Mouse (Mus musculus) heart, postnatal 36 days (tissue): Measurements from ENCODE around the gene Sema3f. TPM values are rescaled to one million over a fixed set of nuclear protein-coding genes. Genes with fewer than 3 reads are reported as not detected.

ENCODE experiments used
- DNase-seq, 2 experiments: peaks; one replicate each; pipeline ENCODE4 v3.0.0; 2021 to 2022
- intact Hi-C: fragments of 180-260 bp; cut with DNase I; formaldehyde crosslinking; loops from one replicate; pipeline ENCODE4 v1.15.1; 2025
- total RNA-seq, 2 experiments: library from RNA; stranded (reverse); gene quantifications; 2 replicates each; pipeline ENCODE4 v1.2.3; 2021

The Sema3f gene
- total RNA-seq, 2 experiments from 2014 or later = 16.0 to 16.9 TPM

DNA sequence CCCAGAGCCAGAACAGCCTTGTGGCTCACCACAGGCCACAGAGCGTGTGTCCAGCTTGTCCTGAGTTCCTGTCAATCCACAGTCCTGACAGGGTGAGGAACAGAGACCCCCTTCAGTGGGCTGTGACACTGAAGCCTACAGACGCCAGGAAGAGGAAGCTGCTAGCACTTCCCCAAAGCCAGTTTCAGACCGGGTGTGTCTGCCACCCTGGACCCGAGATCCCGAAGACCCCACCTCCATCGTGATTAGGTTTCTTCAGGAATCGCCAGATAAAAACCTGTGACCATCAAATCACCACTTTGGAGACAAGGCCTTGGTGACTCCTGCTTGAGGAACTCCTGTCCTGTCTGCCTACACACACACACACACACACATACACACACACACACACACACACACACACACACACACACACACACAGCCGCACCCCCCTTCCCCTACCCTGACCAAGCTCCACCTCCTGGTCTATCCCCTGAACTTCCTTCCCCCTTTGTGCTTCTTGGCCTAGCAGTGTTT is 70.0 kb downstream of the Sema3f start:
- peak in 1 of 2 experiments; percentile 46 for DNase-seq
- intact Hi-C loops = no loop called here

GRCm38 (mm10) chr9:107637070-107637469 is 73.2 kb downstream of the Sema3f start:
- intact Hi-C loops = no loop called here
- DNase-seq = no peak

DNA sequence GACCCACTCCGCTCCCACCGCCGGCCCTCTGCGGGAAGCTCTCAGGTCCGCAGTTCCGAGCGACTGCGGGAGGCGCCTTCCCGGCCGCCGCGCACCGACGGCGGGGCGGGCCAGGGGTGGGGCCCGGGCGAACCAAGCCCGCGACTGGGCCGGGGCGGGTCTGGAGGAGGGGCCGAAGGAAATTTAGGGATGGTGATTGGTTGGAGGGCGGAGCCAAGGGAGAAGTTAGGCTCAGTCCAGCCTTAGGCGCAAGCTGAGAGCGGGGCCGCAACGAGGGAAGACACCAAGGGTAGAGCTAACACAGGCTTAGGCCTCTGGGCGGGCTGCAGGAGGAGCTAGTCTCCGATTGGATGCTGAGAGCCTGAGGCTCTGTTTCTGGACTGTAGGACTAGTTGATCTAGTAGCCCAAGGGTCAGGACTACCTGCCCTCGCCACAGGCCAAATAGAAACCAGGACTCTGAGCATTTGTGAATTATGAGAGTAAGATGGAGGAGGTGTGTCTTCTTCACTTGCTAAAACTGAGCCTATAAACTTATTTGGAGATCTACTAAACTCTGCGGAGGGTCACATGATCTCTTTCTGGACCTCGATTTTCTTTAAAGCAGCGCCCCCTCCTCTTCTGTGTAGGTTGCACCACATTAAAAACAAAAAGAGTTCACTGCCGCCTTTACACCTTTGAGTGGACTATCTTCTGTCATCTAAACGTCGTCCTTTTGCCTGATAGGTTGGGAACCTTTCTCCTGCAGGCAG is 74.8 kb downstream of the Sema3f start, which contains the start of gene Gnai2:
Gnai2 (minus strand) TSS at position 89 of the 750 bp plus-strand sequence.
- intact Hi-C loops = no loop called here
- DNase-seq = peak; percentile 96 to 98

DNA sequence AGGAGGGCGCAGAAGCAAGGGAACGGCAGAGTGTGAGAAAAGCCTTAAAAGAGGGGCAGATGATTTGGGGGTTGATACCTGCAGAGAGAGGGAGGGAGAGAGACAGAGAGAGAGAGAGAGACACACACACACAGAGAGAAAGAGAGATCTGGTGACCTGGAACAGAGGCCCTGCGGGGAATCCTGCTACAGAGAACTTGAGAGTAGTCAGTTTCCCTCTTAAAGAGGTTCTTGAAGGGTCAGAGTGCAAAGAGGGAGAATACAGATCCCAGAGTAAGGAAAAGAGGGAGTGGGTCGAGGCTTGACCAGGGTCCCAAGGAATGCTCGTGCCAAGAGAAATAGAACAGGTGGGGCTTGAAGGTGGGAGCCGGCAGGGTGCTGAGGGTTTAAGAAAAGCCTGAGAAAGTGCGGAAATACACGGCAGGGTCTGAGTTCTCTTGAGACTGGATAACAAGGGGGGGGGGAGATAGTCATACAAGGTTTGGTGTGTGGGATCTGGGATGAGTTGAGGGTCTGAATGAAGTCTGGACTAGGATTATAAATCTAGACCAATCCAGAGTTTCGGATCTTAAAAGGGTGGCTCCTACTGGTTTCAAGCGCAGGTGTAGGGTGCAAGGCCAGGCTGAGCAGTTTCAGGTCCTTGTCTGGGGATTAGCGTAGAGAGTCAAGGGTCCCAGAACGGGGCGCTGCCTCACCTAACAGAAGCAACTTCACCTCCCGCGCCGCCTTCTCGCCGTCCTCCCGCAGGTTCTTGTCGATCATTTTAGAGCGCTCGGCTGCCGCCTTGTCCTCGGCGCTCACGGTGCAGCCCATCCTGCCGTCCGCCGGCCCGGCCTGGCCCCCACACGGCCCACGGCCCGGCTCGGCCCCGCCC is 75.6 kb downstream of the Sema3f start:
- DNase-seq = peak in 1 of 2 experiments; percentile 32
- intact Hi-C loops = loop anchor here (5.0 kb wide), 1 partner anchor 67 kb away; the partner anchor contains the start of gene Hyal2

DNA sequence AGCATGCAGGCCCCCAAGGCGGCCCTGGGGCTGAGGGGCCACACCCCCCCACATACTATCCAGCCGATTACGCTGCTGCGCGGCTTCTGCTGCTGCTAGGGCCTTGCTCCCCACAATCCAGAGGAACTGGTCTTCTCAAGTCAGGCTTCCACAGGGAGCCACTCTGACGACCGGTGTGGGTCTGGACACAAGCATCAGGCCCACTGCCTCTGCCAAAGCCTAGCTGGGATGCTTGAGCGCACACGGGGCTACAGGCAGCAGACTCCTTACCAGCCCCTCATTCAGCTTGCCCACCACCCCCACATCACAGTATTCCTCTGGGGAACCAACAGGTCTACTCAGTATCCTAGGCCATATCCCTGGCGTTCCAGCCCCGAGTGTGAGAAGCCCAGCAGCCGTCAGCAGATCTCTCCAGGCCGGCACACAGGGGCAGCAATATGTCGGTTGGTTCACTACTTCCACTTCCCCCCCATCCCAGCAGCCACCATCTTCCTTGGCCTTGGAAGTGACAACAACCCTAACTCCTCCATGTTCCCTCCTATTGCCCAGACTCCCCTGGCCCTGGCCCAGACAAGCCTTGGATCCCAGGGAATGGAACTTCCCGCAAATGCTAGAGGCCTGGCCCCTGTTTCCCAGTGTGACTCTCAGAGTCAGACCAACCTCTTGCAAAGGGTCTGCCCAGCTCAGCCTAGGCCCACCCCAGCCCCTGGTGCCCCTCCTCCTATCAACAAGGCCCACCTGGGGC is 76.4 kb downstream of the Sema3f start:
- peak in 1 of 2 experiments; percentile 53 for DNase-seq
- intact Hi-C loops = loop anchor here (2.0 to 5.0 kb wide), 2 partner anchors 21 to 67 kb away; partner anchors contain the start of gene Hyal2

- DNase-seq = peak; percentile 80 to 87
- intact Hi-C loops = loop anchor here (2.0 to 5.0 kb wide), 2 partner anchors 20 to 66 kb away; partner anchors contain the start of gene Hyal2
Observed at GRCm38 (mm10) chr9:107633091-107633660, 77.1 kb downstream of the Sema3f start.

- intact Hi-C loops = loop anchor here (2.0 to 5.0 kb wide), 2 partner anchors 20 to 65 kb away; partner anchors contain the start of gene Hyal2
Observed at GRCm38 (mm10) chr9:107632478-107632877, 77.8 kb downstream of the Sema3f start.

DNA sequence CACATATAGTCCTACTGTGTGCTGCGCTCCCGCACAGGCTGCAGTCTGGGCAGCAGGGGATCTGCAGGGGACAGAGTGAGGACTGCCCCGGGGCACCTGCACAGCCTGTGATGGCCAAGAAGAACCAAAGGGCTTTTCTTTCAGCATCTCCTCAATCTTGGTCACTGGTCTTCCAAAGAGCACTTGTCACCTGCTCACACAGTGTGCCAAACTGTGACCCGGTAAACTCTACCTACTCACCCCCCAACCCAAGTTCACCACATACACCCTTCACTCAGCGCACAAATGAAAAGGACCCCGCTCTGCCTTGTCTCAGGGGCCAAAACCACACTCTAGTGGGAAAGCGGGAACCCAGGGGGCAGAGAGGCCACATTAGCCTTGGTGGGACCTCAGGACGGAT is 78.4 kb downstream of the Sema3f start:
- no peak for DNase-seq
- intact Hi-C loops = loop anchor here (2.0 to 5.0 kb wide), 2 partner anchors 19 to 65 kb away; partner anchors contain the start of gene Hyal2

More at GRCm38 (mm10) chr9:107632478-107632877, 77.8 kb downstream of the Sema3f start:
- peak; percentile 58 to 69 for DNase-seq

Other genes starting within 250 kb of the Sema3f start
- gene Tmem115, start 176.5 kb downstream of the Sema3f start, total RNA-seq = 10 to 100 TPM; 22.7 to 26.8 TPM
- gene Cyb561d2, start 168.3 kb downstream of the Sema3f start, total RNA-seq = 1 to 10 TPM; 4.7 to 5.3 TPM
- gene Nprl2, start 168.2 kb downstream of the Sema3f start, total RNA-seq = 10 to 100 TPM; 17.5 to 18.5 TPM
- not detected for gene Zmynd10, start 163.2 kb downstream of the Sema3f start, total RNA-seq
- gene Rassf1, start 158.9 kb downstream of the Sema3f start, total RNA-seq = 10 to 100 TPM; 16.5 to 17.3 TPM
- gene Tusc2, start 147.2 kb downstream of the Sema3f start, total RNA-seq = 10 to 100 TPM; 35.1 to 35.3 TPM
- 10 to 100 TPM; 36.4 to 39.0 TPM for gene Hyal2, start 142.5 kb downstream of the Sema3f start, total RNA-seq
- gene Hyal1, start 133.5 kb downstream of the Sema3f start, total RNA-seq = 1 to 10 TPM; 5.1 to 5.7 TPM
- 10 to 100 TPM; 16.6 to 19.1 TPM for gene Naa80, start 131.6 kb downstream of the Sema3f start, total RNA-seq
- gene Hyal3, start 129.7 kb downstream of the Sema3f start, total RNA-seq = under 1 TPM; 0.36 to 0.46 TPM
- 10 to 100 TPM; 48.4 to 51.2 TPM for gene Ifrd2, start 122.8 kb downstream of the Sema3f start, total RNA-seq
- 10 to 100 TPM; 18.5 to 22.0 TPM for gene Sema3b, start 101.2 kb downstream of the Sema3f start, total RNA-seq
- gene Gnai2, start 75.1 kb downstream of the Sema3f start, total RNA-seq = 100 to 1,000 TPM; 248 to 259 TPM
- gene Slc38a3, start 40.9 kb downstream of the Sema3f start, total RNA-seq = 10 to 100 TPM; 66.0 to 80.3 TPM
- not detected for gene Gnat1, start 30.8 kb downstream of the Sema3f start, total RNA-seq
- 10 to 100 TPM; 47.2 to 52.6 TPM for gene Rbm5, start 60.5 kb upstream of the Sema3f start, total RNA-seq
- gene Rbm6, start 162.8 kb upstream of the Sema3f start, total RNA-seq = 10 to 100 TPM; 29.0 to 30.7 TPM
- 10 to 100 TPM; 11.9 to 12.2 TPM for gene Mon1a, start 177.7 kb upstream of the Sema3f start, total RNA-seq
- 1 to 10 TPM; 1.8 to 2.2 TPM for gene Mst1r, start 196.4 kb upstream of the Sema3f start, total RNA-seq
- gene Actl11, start 218.0 kb upstream of the Sema3f start, total RNA-seq = not detected
- gene Camkv, start 225.2 kb upstream of the Sema3f start, total RNA-seq = not detected
- gene Traip, start 239.7 kb upstream of the Sema3f start, total RNA-seq = 1 to 10 TPM; 1.0 to 1.3 TPM